Mouse (Mus musculus) ES-E14 (cell line): ENCODE measurements around the gene Olfr506. TPM values are rescaled to one million over a fixed set of nuclear protein-coding genes. Genes with fewer than 3 reads are reported as not detected.
"Not testable (repeated sequence)": the region's sequence is repeated elsewhere in the genome, so short reads cannot be mapped to it uniquely, and the experiment has no call there.

Source experiments
- DNase-seq: peaks from one replicate; pipeline ENCODE4 v3.0.0-alpha.2; 2013; ENCODE audit warnings: low read depth, low spot score
- H3K27ac ChIP-seq: 2 replicates; pipeline ENCODE4 v1.5.1; 2012; ENCODE audit warnings: low read depth, mild to moderate bottlenecking, low read length, moderate library complexity, mixed read lengths; ENCODE audit not compliant: poor library complexity, insufficient read depth, severe bottlenecking
- H3K36me3 ChIP-seq: 2 replicates; pipeline ENCODE4 v1.6.1; 2012; ENCODE audit warnings: mild to moderate bottlenecking, low read length, moderate library complexity, mixed read lengths; ENCODE audit not compliant: control insufficient read depth, poor library complexity, insufficient read depth, severe bottlenecking
- H3K4me1 ChIP-seq, 2 experiments: fragments of 150-350 bp in 1 of 2; sonication (generic) in 1 of 2; 2 replicates each; pipeline ENCODE4 v1.6.1; 2012; ENCODE audit warnings: low read length in 2 of 2, mild to moderate bottlenecking in 1 of 2, mixed read lengths in 1 of 2; ENCODE audit not compliant: control insufficient read depth in 2 of 2, insufficient read depth in 2 of 2, poor library complexity in 1 of 2
- H3K4me3 ChIP-seq, 2 experiments: fragments of 150-350 bp in 1 of 2; sonication (generic) in 1 of 2; 2 replicates each; pipeline ENCODE4 v1.5.1; 2012; ENCODE audit warnings: low read length in 2 of 2, low read depth in 1 of 2, mild to moderate bottlenecking in 1 of 2, mixed read lengths in 1 of 2; ENCODE audit not compliant: insufficient read depth in 1 of 2, poor library complexity in 1 of 2, severe bottlenecking in 1 of 2
- H3K9ac ChIP-seq: 2 replicates; pipeline ENCODE4 v1.6.1; 2012; ENCODE audit warnings: low read depth, mild to moderate bottlenecking, low read length, mixed read lengths; ENCODE audit not compliant: poor library complexity, insufficient read depth, severe bottlenecking
- H3K9me3 ChIP-seq: fragments of 150-350 bp; sonication (generic); 2 replicates; pipeline ENCODE4 v1.6.1; 2012; ENCODE audit warnings: low read depth, mild to moderate bottlenecking, low read length; ENCODE audit not compliant: control insufficient read depth, insufficient read depth
- CHD2 ChIP-seq: IDR thresholded peaks from 2 replicates; pipeline ENCODE4 v1.6.1; 2014; ENCODE audit warnings: mild to moderate bottlenecking, low read depth, low read length, inconsistent platforms
- HCFC1 ChIP-seq: IDR thresholded peaks from 2 replicates; pipeline ENCODE4 v1.6.1; 2012; ENCODE audit warnings: low read length, inconsistent platforms, borderline replicate concordance; ENCODE audit not compliant: insufficient read depth
- MAFK ChIP-seq: IDR thresholded peaks from 2 replicates; pipeline ENCODE4 v1.6.1; 2014; ENCODE audit warnings: mild to moderate bottlenecking, low read depth, low read length, inconsistent platforms; ENCODE audit not compliant: insufficient read depth
- ZC3H11A ChIP-seq: IDR thresholded peaks from 2 replicates; pipeline ENCODE4 v1.6.1; 2012; ENCODE audit warnings: low read depth, mild to moderate bottlenecking, inconsistent platforms, low read length, borderline replicate concordance
- ZNF384 ChIP-seq: IDR thresholded peaks from 2 replicates; pipeline ENCODE4 v1.6.1; 2012; ENCODE audit warnings: low read depth, low read length, inconsistent platforms
- in situ Hi-C, 2 experiments: fragments of 600-800 bp; cut with MboI; formaldehyde crosslinking; loops; one replicate each; pipeline ENCODE4 v1.15.1; 2025; ENCODE audit warnings: low sequenced_read_pairs in 2 of 2, inconsistent platforms in 1 of 2; ENCODE audit not compliant: unreplicated experiment in 2 of 2
- total RNA-seq: library from RNA; depleted of rRNA; stranded (reverse); fragments of 300-350 nt; gene quantifications from 2 replicates; pipeline ENCODE4 v1.2.3, GENCODE M21; 2012; rRNA removed

The Olfr506 gene
- not detected in 2 replicates for total RNA-seq

- no peak for DNase-seq
- no peaks in the 10 kb centered on the region for H3K36me3 ChIP-seq
- H3K4me3 ChIP-seq = no peak within 1 kb of the TSS
- TF ChIP-seq MAFK = no peak
- no peak for TF ChIP-seq ZC3H11A
- TF ChIP-seq CHD2 = no peak
- TF ChIP-seq ZNF384 = no peak
- no peak for TF ChIP-seq HCFC1
- no peak within 1 kb of the TSS for H3K27ac ChIP-seq
- no peaks in the 10 kb centered on the region for H3K4me1 ChIP-seq
- no peak within 1 kb of the TSS for H3K9ac ChIP-seq
- in situ Hi-C loops = no loop called here
- no peaks in the 10 kb centered on the region for H3K9me3 ChIP-seq
Measured at GRCm38 (mm10) chr7:108610487-108610886, at the start of gene Olfr506. Gene Olfr506 (plus strand): TSS chr7:108610787.

- Histone ChIP-seq H3K4me3 (no peak within 1 kb of the TSS), H3K4me1 (no peaks in the 10 kb centered on the region), H3K9me3 (0 out of 2 replicates have a peak, but pooled peaks cover 2% of the 10 kb centered on the region), H3K27ac (no peak within 1 kb of the TSS), H3K9ac (no peak within 1 kb of the TSS), H3K36me3 (no peaks in the 10 kb centered on the region)
- DNase-seq = no peak
- no peak for TF ChIP-seq CHD2
- no peak for TF ChIP-seq ZC3H11A
- no peak for TF ChIP-seq MAFK
- no peak for TF ChIP-seq ZNF384
- no peak for TF ChIP-seq HCFC1
- in situ Hi-C loops = no loop called here
Measured at GRCm38 (mm10) chr7:108565693-108566092, 44.9 kb upstream of the Olfr506 start, which contains the start of gene Olfr504. Gene Olfr504 (minus strand): TSS chr7:108565793.

GRCm38 (mm10) chr7:108589797-108590196, 20.8 kb upstream of the Olfr506 start:
- no peaks in the 10 kb centered on the region for H3K4me1 ChIP-seq
- DNase-seq = no peak
- no peak overlapping the region for H3K9ac ChIP-seq
- no peak overlapping the region for H3K4me3 ChIP-seq
- H3K9me3 ChIP-seq = no peaks in the 10 kb centered on the region
- TF ChIP-seq MAFK (no peak), ZNF384 (no peak), HCFC1 (no peak), CHD2 (no peak), ZC3H11A (no peak)
- in situ Hi-C loops = no loop called here
- H3K36me3 ChIP-seq = no peaks in the 10 kb centered on the region
- no peak overlapping the region for H3K27ac ChIP-seq

GRCm38 (mm10) chr7:108601916-108602315, 8.7 kb upstream of the Olfr506 start:
- H3K9ac ChIP-seq, DNase-seq, H3K9me3 ChIP-seq, H3K4me1 ChIP-seq, H3K27ac ChIP-seq, H3K36me3 ChIP-seq, in situ Hi-C loops, H3K4me3 ChIP-seq: not testable (repeated sequence)

GRCm38 (mm10) chr7:108614110-108614509, 3.5 kb downstream of the Olfr506 start:
- H3K36me3 ChIP-seq = no peaks in the 10 kb centered on the region
- DNase-seq = no peak
- H3K27ac ChIP-seq = peak overlapping the region; percentile 58; the same call in 1 of the 2 replicates
- in situ Hi-C loops = no loop called here
- no peaks in the 10 kb centered on the region for H3K9me3 ChIP-seq
- H3K4me3 ChIP-seq = no peak overlapping the region
- no peak for TF ChIP-seq CHD2
- TF ChIP-seq ZC3H11A = no peak
- no peak for TF ChIP-seq ZNF384
- no peak for TF ChIP-seq HCFC1
- TF ChIP-seq MAFK = no peak
- no peak overlapping the region for H3K9ac ChIP-seq
- no peaks in the 10 kb centered on the region for H3K4me1 ChIP-seq
